Mouse (Mus musculus) heart, adult 2 months (tissue): Measurements from ENCODE around the gene Vmn2r1.

Experiments
- CTCF ChIP-seq: fragments of 200-600 bp; IDR thresholded peaks from 2 replicates; pipeline ENCODE4 v1.8.1; 2022; ENCODE audit warnings: antibody characterized with exemption, mild to moderate bottlenecking, moderate library complexity
- POLR2A ChIP-seq: fragments of 200-500 bp; IDR thresholded peaks from 2 replicates; pipeline ENCODE4 v1.6.1; 2011; ENCODE audit warnings: mild to moderate bottlenecking, low read depth, low read length, control low read depth; ENCODE audit not compliant: insufficient read depth

- TF ChIP-seq POLR2A (no peak), CTCF (no peak)
Measured at GRCm38 (mm10) chr3:64113352-64114046, 32.2 kb downstream of the Vmn2r1 start.
